Mouse (Mus musculus) embryonic facial prominence, embryonic 10.5 days (tissue): Measurements from ENCODE around the gene Ndrg3. TPM values are rescaled to one million over a fixed set of nuclear protein-coding genes. Genes with fewer than 3 reads are reported as not detected.

Experiments used
- DNase-seq: peaks from one replicate; pipeline ENCODE4 v3.0.0-alpha.2; 2017; ENCODE audit warnings: low spot score
- H3K27ac ChIP-seq: fragments of 300-500 bp; sonication (generic); replicated peaks from 2 replicates; pipeline ENCODE4 v1.5.1; 2016; ENCODE audit warnings: mild to moderate bottlenecking
- H3K27me3 ChIP-seq: fragments of 300-500 bp; sonication (generic); replicated peaks from 2 replicates; pipeline ENCODE4 v1.6.1; 2016; ENCODE audit warnings: low read depth, mild to moderate bottlenecking; ENCODE audit not compliant: poor library complexity, severe bottlenecking
- H3K36me3 ChIP-seq: fragments of 300-500 bp; sonication (generic); replicated peaks from 2 replicates; pipeline ENCODE4 v1.6.1; 2016; ENCODE audit warnings: mild to moderate bottlenecking, moderate library complexity
- H3K4me1 ChIP-seq: fragments of 300-500 bp; sonication (generic); 2 replicates; pipeline ENCODE4 v1.6.1; 2016
- H3K4me3 ChIP-seq: fragments of 300-500 bp; sonication (generic); 2 replicates; pipeline ENCODE4 v1.5.1; 2016; ENCODE audit warnings: mild to moderate bottlenecking, moderate library complexity
- H3K9me3 ChIP-seq: fragments of 300-500 bp; sonication (generic); 2 replicates; pipeline ENCODE4 v1.6.1; 2016; ENCODE audit warnings: mild to moderate bottlenecking
- WGBS: fragments of 180-500 bp; shearing (Covaris S2); methylation state at CpG from one replicate; pipeline ENCODE4 v1.1.7; 2016; 5-methylcytosine and 5-hydroxymethylcytosine counted together
- polyA plus RNA-seq: library from polyadenylated mRNA; unstranded; fragments of >200 nt; fragmentation: Nextera tagmentation; extraction: Ambion mirVana; gene quantifications from 2 replicates; pipeline ENCODE4 v1.2.1, GENCODE M21; 2016

The Ndrg3 gene
- polyA plus RNA-seq, result 40.4 and 41.1 TPM in 2 replicates

GRCm38 (mm10) chr2:156991470-156992319 is at the start of gene Ndrg3:
TSS of gene Ndrg3 (minus strand) at chr2:156992056.
- DNase-seq, result peak; percentile 97
- Histone ChIP-seq H3K27ac (peak within 1 kb of the TSS; percentile 65), H3K9me3 (no peaks in the 10 kb centered on the region), H3K36me3 (peaks cover 38% of the 10 kb centered on the region), H3K4me3 (peak within 1 kb of the TSS; percentile 73), H3K4me1 (peaks cover 18% of the 10 kb centered on the region), H3K27me3 (0 out of 2 replicates have a peak, but pooled peaks cover 4% of the 10 kb centered on the region)
- under 1% methylated on average over 66 of the region's 66 CpGs for WGBS

- 95% methylated on average over 7 of the region's 7 CpGs for WGBS
- no peaks in the 10 kb centered on the region; the same call in 1 of the 2 replicates for H3K9me3 ChIP-seq
- H3K27me3 ChIP-seq, result no peaks in the 10 kb centered on the region
- no peaks in the 10 kb centered on the region for H3K4me1 ChIP-seq
- peaks cover 99% of the 10 kb centered on the region for H3K36me3 ChIP-seq
- H3K27ac ChIP-seq, result no peak overlapping the region
- DNase-seq, result no peak
- no peak overlapping the region for H3K4me3 ChIP-seq
Observed at GRCm38 (mm10) chr2:157041421-157041820, 49.6 kb upstream of the Ndrg3 start.

- Histone ChIP-seq H3K9me3 (no peaks in the 10 kb centered on the region; the same call in 1 of the 2 replicates), H3K4me3 (no peak overlapping the region), H3K4me1 (no peaks in the 10 kb centered on the region), H3K27me3 (no peaks in the 10 kb centered on the region), H3K27ac (no peak overlapping the region), H3K36me3 (peaks cover 99% of the 10 kb centered on the region)
- DNase-seq, result no peak
- WGBS, result 83% methylated on average over 17 of the region's 17 CpGs
Observed at GRCm38 (mm10) chr2:157040649-157041046, 48.8 kb upstream of the Ndrg3 start.

GRCm38 (mm10) chr2:157039900-157040648 is 48.2 kb upstream of the Ndrg3 start:
- H3K36me3 ChIP-seq, result peaks cover 99% of the 10 kb centered on the region
- H3K4me3 ChIP-seq, result no peak overlapping the region
- H3K4me1 ChIP-seq, result no peaks in the 10 kb centered on the region
- H3K27me3 ChIP-seq, result no peaks in the 10 kb centered on the region
- no peak overlapping the region for H3K27ac ChIP-seq
- no peak for DNase-seq
- H3K9me3 ChIP-seq, result no peaks in the 10 kb centered on the region; the same call in 1 of the 2 replicates
- 91% methylated on average over 50 of the region's 50 CpGs for WGBS

GRCm38 (mm10) chr2:157037303-157037702 is 45.4 kb upstream of the Ndrg3 start:
- Histone ChIP-seq H3K9me3 (no peaks in the 10 kb centered on the region), H3K4me1 (no peaks in the 10 kb centered on the region), H3K27ac (no peak overlapping the region), H3K4me3 (no peak overlapping the region), H3K36me3 (peaks cover 97% of the 10 kb centered on the region), H3K27me3 (no peaks in the 10 kb centered on the region)
- WGBS, result 87% methylated on average over 9 of the region's 9 CpGs
- no peak for DNase-seq

- 91% methylated on average over 8 of the region's 8 CpGs for WGBS
- Histone ChIP-seq H3K27ac (no peak overlapping the region), H3K36me3 (peaks cover 96% of the 10 kb centered on the region), H3K4me3 (no peak overlapping the region), H3K9me3 (no peaks in the 10 kb centered on the region), H3K4me1 (no peaks in the 10 kb centered on the region), H3K27me3 (no peaks in the 10 kb centered on the region)
- DNase-seq, result no peak
Observed at GRCm38 (mm10) chr2:157036400-157036799, 44.5 kb upstream of the Ndrg3 start.

- WGBS, result 90% methylated on average over 7 of the region's 7 CpGs
- Histone ChIP-seq H3K4me1 (no peaks in the 10 kb centered on the region), H3K4me3 (no peak overlapping the region), H3K27me3 (no peaks in the 10 kb centered on the region), H3K36me3 (peaks cover 96% of the 10 kb centered on the region), H3K27ac (no peak overlapping the region), H3K9me3 (no peaks in the 10 kb centered on the region)
- DNase-seq, result no peak
Observed at GRCm38 (mm10) chr2:157035371-157035770, 43.5 kb upstream of the Ndrg3 start.

- Histone ChIP-seq H3K4me3 (no peak overlapping the region), H3K27ac (no peak overlapping the region), H3K27me3 (no peaks in the 10 kb centered on the region), H3K9me3 (peaks cover 8% of the 10 kb centered on the region; the same call in 1 of the 2 replicates), H3K36me3 (peaks cover 96% of the 10 kb centered on the region), H3K4me1 (no peaks in the 10 kb centered on the region)
- 48% methylated on average over 9 of the region's 9 CpGs for WGBS
- peak; percentile 81 for DNase-seq
Observed at GRCm38 (mm10) chr2:157030804-157031203, 38.9 kb upstream of the Ndrg3 start.

- WGBS, result 91% methylated on average over 4 of the region's 4 CpGs
- H3K4me3 ChIP-seq, result no peak overlapping the region
- no peak overlapping the region for H3K27ac ChIP-seq
- H3K4me1 ChIP-seq, result no peaks in the 10 kb centered on the region
- no peak for DNase-seq
- peaks cover 99% of the 10 kb centered on the region for H3K36me3 ChIP-seq
- peaks cover 17% of the 10 kb centered on the region for H3K9me3 ChIP-seq
- H3K27me3 ChIP-seq, result no peaks in the 10 kb centered on the region
Observed at GRCm38 (mm10) chr2:157028261-157028660, 36.4 kb upstream of the Ndrg3 start.

GRCm38 (mm10) chr2:157027106-157028008 is 35.5 kb upstream of the Ndrg3 start:
- Histone ChIP-seq H3K4me1 (no peaks in the 10 kb centered on the region), H3K27me3 (no peaks in the 10 kb centered on the region), H3K9me3 (peaks cover 17% of the 10 kb centered on the region), H3K36me3 (peaks cover 99% of the 10 kb centered on the region), H3K4me3 (peak overlapping the region; percentile 16; the same call in 1 of the 2 replicates), H3K27ac (no peak overlapping the region)
- DNase-seq, result no peak
- WGBS, result 92% methylated on average over 21 of the region's 21 CpGs

- DNase-seq, result no peak
- Histone ChIP-seq H3K9me3 (peaks cover 11% of the 10 kb centered on the region), H3K36me3 (peaks cover 100% of the 10 kb centered on the region), H3K27me3 (no peaks in the 10 kb centered on the region), H3K4me1 (no peaks in the 10 kb centered on the region), H3K4me3 (no peak overlapping the region), H3K27ac (no peak overlapping the region)
- 96% methylated on average over 16 of the region's 16 CpGs for WGBS
Observed at GRCm38 (mm10) chr2:157021156-157021555, 29.3 kb upstream of the Ndrg3 start.

- no peak overlapping the region for H3K27ac ChIP-seq
- 90% methylated on average over 4 of the region's 4 CpGs for WGBS
- DNase-seq, result no peak
- H3K4me1 ChIP-seq, result no peaks in the 10 kb centered on the region
- no peaks in the 10 kb centered on the region for H3K9me3 ChIP-seq
- H3K4me3 ChIP-seq, result no peak overlapping the region
- H3K27me3 ChIP-seq, result no peaks in the 10 kb centered on the region
- peaks cover 100% of the 10 kb centered on the region for H3K36me3 ChIP-seq
Observed at GRCm38 (mm10) chr2:157019228-157019627, 27.4 kb upstream of the Ndrg3 start.
